Mouse (Mus musculus): ENCODE data around the gene Zfp410.
A peak's percentile ranks its signal among the peaks of the same experiment; 100 is the strongest.

The Zfp410 gene

DNA sequence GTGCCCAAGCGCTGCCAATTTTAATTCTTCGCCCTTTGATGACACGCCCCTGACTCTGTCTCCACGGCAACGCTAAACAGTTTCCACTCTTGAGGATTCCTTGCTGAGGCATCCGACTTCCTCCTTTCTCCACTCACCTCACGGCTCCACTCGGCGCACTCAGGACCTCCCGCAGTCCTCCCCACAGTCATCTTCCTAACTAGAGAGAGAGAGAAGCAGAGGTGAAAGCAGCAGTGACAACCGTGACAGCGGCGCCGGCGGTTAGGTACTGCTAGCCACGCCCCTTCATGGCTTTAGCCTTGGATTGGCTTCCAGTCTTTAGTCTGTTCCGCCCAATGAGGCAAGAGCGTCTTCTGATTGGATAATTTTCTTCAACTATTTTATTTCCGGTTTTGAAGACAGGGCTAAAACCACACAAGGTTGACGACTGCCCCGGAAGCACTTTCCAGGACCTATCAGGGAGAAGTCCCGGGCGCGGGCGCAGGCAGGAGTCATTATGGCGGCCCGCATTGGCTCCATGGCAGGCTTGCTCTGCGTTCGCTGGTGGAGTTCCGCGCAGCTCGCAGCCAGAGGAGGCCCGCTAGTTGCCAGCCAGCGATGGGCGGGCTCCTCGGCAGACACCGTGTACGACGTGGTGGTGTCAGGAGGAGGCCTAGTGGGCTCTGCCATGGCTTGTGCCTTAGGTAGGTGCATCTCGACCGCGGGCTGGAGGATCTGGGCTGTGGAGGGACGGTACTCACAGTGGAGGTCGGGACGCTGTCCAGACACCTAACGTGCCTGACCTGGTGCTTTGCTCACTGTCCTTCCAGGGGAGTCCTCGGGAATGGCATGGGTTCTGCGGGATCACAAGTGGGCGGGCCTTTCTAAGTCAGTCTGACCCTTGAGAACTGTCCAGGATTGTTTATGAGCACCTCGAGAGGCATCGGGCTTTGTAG, 45.2 kb downstream of the Zfp410 start, which contains the start of the genes Coq6 and Fam161b:
Gene Coq6 (plus strand): TSS at position 103 of the 935 bp plus-strand sequence.
Gene Fam161b (minus strand): TSS at position 279 of the 935 bp plus-strand sequence.
- DNase-seq (ENCODE audit: low read depth, low spot score) = peak; percentile 86

DNA sequence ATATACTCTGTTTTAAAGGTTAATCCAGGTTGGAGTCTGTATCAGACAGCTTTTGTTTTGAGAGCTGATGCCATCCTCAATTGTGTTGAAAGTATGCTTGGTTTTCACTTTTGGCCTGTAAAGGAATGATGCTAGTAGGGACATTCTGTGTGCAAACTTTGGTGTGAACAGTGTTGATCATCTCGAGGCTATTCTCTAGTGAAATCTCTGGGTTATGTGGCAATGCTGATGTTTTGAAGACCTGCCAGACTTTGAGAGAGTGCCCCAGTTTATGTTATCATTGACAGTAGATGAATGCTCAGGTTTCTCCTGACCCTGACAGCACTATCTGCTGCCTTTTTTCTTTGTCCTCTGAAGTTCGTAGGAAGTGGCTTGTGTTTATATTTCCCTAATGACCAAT, 46.2 kb downstream of the Zfp410 start:
- no peak for DNase-seq (ENCODE audit: low read depth, low spot score)

DNA sequence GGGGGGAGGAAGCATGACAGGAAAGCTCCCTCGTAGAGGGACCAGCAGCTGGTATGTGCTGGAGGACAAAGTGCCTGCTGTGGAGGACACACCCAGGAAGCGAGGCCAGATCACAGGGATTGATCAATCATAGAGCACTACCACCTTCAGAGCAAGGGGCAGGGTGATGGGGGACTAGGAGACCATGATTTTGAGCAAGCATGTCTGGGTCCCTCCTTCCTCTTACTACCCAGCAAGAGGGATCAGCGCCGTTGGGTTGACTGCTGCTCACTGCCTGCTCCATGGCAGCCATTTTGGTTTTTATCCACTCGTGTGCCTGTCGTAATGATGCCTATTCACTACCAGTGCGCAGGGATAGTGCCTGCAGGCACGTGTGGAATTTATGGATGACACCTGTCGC, 47.6 kb downstream of the Zfp410 start:
- no peak for DNase-seq (ENCODE audit: low read depth, low spot score)

DNA sequence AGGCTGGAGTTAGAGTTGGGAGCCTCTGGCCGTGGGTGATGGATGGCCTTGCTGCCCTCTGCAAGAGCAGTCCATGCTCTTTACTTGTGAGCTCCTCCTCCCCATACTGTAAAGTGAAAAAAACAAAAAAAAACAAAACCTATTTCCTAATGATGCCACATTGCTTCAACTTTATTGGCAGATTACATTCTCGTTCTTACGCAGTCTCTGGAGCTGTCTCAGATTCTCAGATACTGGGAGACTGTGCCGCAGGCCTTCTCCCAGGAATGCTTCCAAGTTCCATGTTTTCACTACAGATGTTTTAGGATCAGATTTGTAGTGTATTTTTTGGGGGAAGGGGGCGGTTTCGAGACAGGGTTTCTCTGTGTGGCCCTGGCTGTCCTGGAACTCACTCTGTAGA, 48.5 kb downstream of the Zfp410 start:
- DNase-seq (ENCODE audit: low read depth, low spot score) = no peak

DNA sequence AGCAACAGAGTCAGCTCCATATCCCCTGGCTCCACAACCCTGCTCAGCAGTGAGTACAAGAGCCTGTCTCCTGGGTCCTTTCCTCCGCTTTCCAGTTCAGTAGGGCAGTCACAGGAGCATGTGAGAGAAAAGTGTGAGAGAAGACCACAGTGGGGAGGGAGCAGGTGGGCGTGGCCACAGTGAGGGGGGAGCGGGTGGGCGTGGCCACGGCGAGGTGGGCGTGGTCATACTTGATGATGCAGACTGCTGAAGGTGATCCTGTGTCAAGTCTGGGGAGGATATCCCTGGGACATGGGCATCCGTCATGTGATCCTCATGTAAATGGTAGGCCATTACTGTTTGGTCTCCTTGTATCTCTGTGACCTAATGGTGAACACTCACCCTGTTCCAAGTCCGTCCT, 50.3 kb downstream of the Zfp410 start:
- no peak for DNase-seq (ENCODE audit: low read depth, low spot score)

DNA sequence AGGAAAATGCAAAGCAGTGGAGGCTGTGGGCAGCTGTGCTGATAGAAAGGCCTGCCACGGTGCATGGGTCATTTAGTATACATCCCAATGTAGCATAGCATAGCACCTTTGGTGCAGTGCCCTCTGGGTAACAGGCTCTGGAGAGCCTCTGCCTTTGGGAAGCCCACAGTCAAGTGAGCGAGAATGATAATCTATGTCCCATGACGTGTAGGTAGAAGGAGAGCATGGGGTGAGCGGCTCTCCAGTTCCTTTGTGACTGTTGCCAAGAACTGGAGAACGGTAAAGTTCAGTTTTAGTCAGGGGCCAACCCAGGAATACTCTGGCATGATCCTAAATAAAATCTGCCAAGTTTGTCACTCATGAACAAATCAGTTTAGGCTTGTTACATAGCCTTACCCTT, 55.0 kb downstream of the Zfp410 start:
- DNase-seq (ENCODE audit: low read depth, low spot score) = no peak

DNA sequence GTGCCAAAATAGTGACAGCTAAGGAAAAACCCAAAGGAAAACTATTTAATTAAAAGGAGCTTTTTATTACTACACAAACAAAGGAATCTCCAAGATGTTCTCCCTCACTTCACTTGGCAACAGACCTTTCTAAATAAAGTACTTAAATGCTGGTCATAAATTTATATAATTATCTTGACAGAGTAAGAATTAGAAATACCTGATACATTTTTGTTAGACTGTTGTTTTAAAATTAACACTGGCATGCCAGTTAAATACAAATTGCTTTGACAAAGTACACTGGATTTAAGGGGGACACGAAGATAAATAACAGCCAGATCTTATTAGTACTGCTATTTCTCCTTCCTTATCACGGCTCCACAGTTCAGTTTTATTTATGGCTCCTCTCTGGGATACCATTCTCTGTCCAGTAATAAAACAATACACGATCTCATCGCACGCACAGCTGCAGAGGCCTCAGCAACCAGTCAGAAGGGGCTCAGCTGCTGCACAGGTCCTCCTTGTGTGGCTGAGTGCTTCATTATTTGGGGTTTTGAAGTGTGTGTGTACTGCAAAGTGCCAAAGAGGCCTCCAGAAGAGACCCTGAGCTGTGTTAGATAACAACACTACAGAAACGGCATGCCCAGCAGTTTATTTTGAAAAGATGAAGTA, 57.3 kb downstream of the Zfp410 start:
- no peak for DNase-seq (ENCODE audit: low read depth, low spot score)

DNA sequence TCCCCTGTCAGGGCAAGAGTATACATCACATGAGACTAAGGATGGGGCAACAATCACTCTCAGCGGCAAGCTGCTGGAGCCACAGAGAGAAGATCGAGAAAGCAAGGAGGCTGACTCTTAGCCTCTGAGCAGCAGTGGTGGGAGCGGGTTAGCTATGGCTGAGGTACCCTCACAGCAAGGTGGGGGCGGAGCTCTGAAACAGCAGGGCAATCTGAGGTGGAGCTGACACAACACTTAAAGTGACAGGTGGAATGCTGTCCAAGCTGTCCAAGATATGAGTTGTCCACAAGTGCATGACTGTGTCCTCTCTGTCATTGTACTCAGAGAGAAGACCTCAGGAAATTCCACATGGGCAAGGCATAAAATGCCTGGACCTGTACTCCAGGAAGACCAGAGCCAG, 65.7 kb downstream of the Zfp410 start:
- no peak for DNase-seq (ENCODE audit: low read depth, low spot score)

DNA sequence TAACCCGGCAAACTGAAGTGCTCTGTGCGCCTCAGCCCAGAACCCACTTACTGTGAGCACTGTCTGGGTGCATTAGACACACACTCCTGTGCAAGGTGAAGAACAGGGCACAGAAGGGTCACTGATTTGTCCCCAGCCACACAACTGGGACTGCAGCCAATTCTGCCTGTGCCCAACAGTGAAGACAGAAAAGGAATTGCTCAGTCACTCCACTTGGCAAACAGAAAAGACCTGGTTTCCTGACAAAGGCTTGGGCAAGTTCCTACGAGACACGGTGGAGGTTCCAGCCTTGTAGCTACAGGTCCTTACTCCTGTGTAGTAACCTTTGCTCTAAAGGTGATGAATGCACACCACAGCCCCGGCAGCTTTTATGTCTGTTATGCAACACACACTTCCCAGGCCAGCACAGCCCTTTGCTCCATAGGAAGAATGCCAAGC, 68.0 kb downstream of the Zfp410 start:
- no peak for DNase-seq (ENCODE audit: low read depth, low spot score)

DNA sequence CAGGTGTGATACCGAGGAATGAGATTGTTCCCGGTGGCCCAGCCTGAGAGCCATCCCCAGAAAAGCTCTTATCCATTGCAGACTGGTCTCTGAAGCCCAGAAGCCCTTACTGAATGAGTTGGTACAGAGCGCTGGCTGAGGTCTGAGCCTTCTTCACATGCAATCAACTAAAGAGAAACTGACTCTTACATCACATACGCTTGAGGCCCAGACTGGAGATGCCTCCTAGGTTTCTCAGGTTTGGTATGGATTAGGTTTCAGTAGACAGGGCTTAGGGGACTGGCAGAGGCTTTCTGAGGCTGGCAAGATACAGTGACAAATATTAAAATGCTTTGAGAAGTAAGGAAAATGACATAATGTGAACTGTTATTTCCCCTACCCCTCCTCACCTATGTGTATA, 68.8 kb downstream of the Zfp410 start:
- no peak for DNase-seq (ENCODE audit: low read depth, low spot score)

DNA sequence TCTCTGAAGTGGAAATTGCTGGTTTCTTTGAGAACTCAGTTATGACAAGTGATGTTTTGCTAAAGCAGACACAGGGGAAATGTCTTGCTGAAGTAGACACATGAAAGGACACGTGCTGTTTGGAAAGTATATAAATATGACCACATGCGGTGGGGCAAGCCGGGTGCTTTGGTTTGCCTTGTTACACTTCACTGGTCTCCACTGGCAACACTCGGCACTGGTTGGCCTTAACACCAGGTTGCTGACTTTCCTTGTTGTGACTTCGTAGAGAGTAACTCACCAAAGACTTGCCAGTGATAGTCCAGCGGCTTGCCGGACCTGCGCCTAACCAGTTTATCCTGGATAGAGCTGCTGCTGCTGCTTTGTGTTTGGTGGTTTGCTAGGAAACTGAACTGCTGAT, 71.4 kb downstream of the Zfp410 start:
- DNase-seq (ENCODE audit: low read depth, low spot score) = no peak

DNA sequence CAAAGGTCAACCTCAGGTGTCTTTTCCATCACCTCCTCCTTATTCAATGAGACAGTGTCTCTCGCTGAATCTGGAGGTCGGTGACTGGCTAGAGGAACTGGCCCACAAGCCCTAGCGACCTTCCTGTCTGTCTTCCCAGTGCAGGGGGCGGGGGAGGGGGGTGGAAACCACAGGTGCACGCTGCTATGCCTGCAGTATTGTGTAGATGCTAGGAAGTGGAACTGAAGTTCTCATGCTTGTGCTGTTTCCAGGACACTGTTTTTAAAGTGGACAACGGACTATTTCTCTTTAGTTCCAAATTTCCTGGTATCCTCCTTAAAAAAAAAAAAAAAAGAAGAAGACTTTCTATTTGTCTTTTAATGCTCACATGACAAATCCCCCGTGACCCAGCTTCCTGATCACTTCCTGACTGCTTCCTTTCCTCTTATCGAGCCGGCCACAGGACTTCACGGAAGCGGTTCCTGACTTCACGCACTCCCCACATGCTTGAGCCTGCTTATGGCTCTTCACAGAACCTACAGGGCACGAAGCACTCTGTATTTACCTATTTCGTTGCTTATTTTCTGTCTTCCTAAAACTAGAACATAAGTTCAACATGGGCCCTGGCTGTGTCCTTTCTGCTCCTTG, 72.2 kb downstream of the Zfp410 start:
- DNase-seq (ENCODE audit: low read depth, low spot score) = no peak

DNA sequence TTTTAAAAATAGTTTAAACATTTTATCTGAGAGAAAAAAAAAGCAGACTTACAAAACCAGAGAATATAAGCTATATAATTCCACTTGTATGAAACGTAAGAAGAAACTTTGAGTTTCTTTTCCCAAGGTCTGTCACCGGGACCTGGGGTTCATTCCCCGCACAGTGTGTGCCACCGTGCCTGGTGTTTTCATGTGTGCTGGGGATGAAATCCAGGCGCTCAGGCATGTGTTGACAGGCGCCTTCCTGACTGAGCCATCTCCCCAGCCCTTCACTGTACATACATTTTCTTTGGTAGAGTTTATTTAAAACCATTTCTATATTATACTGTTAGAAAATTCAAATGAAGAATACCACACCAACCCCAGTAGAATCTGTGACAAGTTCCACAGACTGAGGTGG, 73.7 kb downstream of the Zfp410 start:
- no peak for DNase-seq (ENCODE audit: low read depth, low spot score)

DNA sequence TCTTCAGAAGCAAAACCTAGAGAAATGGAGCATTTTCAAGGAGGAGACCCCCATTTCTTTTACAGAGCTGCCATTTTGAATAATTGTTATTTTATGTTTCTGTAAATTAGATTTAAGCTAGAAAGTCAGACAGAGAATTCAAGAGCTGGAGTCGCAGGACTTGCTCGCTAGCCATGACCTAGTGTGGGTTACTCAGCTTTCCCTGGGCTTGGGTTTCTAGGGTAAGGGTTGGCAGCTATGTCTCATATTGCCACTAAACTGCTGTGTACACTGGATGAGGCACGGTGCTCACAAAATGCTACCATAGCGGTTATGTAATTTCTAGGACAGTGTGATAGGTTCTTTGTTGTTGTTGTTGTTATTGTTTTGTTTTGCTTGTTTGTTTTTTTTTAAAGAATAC, 76.0 kb downstream of the Zfp410 start:
- no peak for DNase-seq (ENCODE audit: low read depth, low spot score)
